ENCODE assay signal across 17 mouse cellular contexts in genomic region chr1:72167024-72167423, GRCm38 (mm10). TPM values are rescaled to one million over a fixed set of nuclear protein-coding genes. Genes with fewer than 3 reads are reported as not detected.
"Had no signal": no experiment of that assay in that cellular context is flagged by ENCODE, and none has a peak within 500 bp of the region (broad histone marks: within the 10 kb centered on the region; RNA-seq: fewer than 3 reads in every experiment).

No protein-coding gene starts in this region.

- DNase-seq: kidney, adult 18-20 months; kidney, adult 9 months; kidney, postnatal 14 days; kidney, postnatal 4 days; left cerebral cortex, postnatal 4 days; lung, adult 2 months; lung, postnatal 14 days; lung, postnatal 4 days; midbrain, embryonic 14.5 days; thymus, adult 2 months; thymus, postnatal 14 days; thymus, postnatal 4 days had no signal

- H3K9me3 ChIP-seq: limb, embryonic 12.5 days; limb, embryonic 15.5 days; liver, embryonic 12.5 days had no signal

- H3K27ac ChIP-seq: limb, embryonic 12.5 days; limb, embryonic 15.5 days; liver, embryonic 12.5 days had no signal

- H3K4me2 ChIP-seq: limb, embryonic 12.5 days; limb, embryonic 15.5 days; liver, embryonic 12.5 days; midbrain, embryonic 11.5 days had no signal

- H3K27me3 ChIP-seq: limb, embryonic 12.5 days; limb, embryonic 15.5 days; liver, embryonic 12.5 days had no signal

- H3K36me3 ChIP-seq: limb, embryonic 12.5 days; limb, embryonic 15.5 days; liver, embryonic 12.5 days had no signal

- H3K4me3 ChIP-seq: limb, embryonic 12.5 days; limb, embryonic 15.5 days; liver, embryonic 12.5 days had no signal

- H3K9ac ChIP-seq: limb, embryonic 12.5 days; limb, embryonic 15.5 days; liver, embryonic 12.5 days had no signal

- ATAC-seq: liver, embryonic 12.5 days had no signal

- H3K4me1 ChIP-seq: limb, embryonic 12.5 days had no signal

RNA-seq across cellular contexts. Expression of gene Mreg, which starts 45.1 kb away (rescaled TPM):
- total RNA-seq: megakaryocyte-erythroid progenitor cell, adult 5-6 weeks had no signal
